Mouse (Mus musculus): ENCODE measurements around the gene Arhgef39. TPM values are rescaled to one million over a fixed set of nuclear protein-coding genes. Genes with fewer than 3 reads are reported as not detected.

The Arhgef39 gene
- polyA plus RNA-seq, 1 experiment from 2014 or later: 42.5 TPM

GRCm38 (mm10) chr4:43530581-43530980, 31.1 kb upstream of the Arhgef39 start:
- Histone ChIP-seq H3K27me3 (replicated peaks; ENCODE audit: control insufficient read depth, insufficient read depth, low read length) (no peaks in the 10 kb centered on the region), H3K9me3 (ENCODE audit: control insufficient read depth, low read length) (no peaks in the 10 kb centered on the region), H3K9ac (ENCODE audit: low read length) (no peak overlapping the region), H3K4me3 (ENCODE audit: low read depth, low read length) (no peak overlapping the region), H3K36me3 (ENCODE audit: control insufficient read depth, insufficient read depth, low read length) (peaks cover 47% of the 10 kb centered on the region), H3K4me2 (ENCODE audit: low read length) (no peak overlapping the region), H3K27ac (ENCODE audit: low read depth) (peak overlapping the region; percentile 27; the same call in 1 of the 2 replicates), H3K4me1 (replicated peaks; ENCODE audit: control insufficient read depth, insufficient read depth, low read length) (no peaks in the 10 kb centered on the region)
- no peak; the same call in 1 of the 2 replicates for ATAC-seq (replicated peaks; ENCODE audit: low FRiP score, low TSS enrichment, low read depth)
- WGBS: 15% methylated on average over 7 of the region's 7 CpGs
- DNase-seq (ENCODE audit: low spot score): peak; percentile 87

GRCm38 (mm10) chr4:43530081-43530501, 30.6 kb upstream of the Arhgef39 start:
- Histone ChIP-seq H3K27ac (ENCODE audit: low read depth) (peak overlapping the region; percentile 27; the same call in 1 of the 2 replicates), H3K9me3 (ENCODE audit: control insufficient read depth, low read length) (no peaks in the 10 kb centered on the region), H3K4me3 (ENCODE audit: low read depth, low read length) (no peak overlapping the region), H3K36me3 (ENCODE audit: control insufficient read depth, insufficient read depth, low read length) (peaks cover 42% of the 10 kb centered on the region), H3K9ac (ENCODE audit: low read length) (no peak overlapping the region), H3K27me3 (replicated peaks; ENCODE audit: control insufficient read depth, insufficient read depth, low read length) (no peaks in the 10 kb centered on the region), H3K4me2 (ENCODE audit: low read length) (no peak overlapping the region), H3K4me1 (replicated peaks; ENCODE audit: control insufficient read depth, insufficient read depth, low read length) (no peaks in the 10 kb centered on the region)
- no peak for DNase-seq (ENCODE audit: low spot score)
- ATAC-seq (replicated peaks; ENCODE audit: low FRiP score, low TSS enrichment, low read depth): no peak
- 55% methylated on average over 8 of the region's 8 CpGs for WGBS

- DNase-seq (ENCODE audit: low spot score) (no peak), ATAC-seq (replicated peaks; ENCODE audit: low FRiP score, low TSS enrichment, low read depth) (no peak)
- Histone ChIP-seq H3K9ac (ENCODE audit: low read length) (no peak overlapping the region), H3K36me3 (ENCODE audit: control insufficient read depth, insufficient read depth, low read length) (peaks cover 27% of the 10 kb centered on the region), H3K4me2 (ENCODE audit: low read length) (no peak overlapping the region), H3K27ac (ENCODE audit: low read depth) (no peak overlapping the region), H3K4me1 (replicated peaks; ENCODE audit: control insufficient read depth, insufficient read depth, low read length) (0 out of 2 replicates have a peak, but pooled peaks cover 7% of the 10 kb centered on the region), H3K27me3 (replicated peaks; ENCODE audit: control insufficient read depth, insufficient read depth, low read length) (no peaks in the 10 kb centered on the region), H3K9me3 (ENCODE audit: control insufficient read depth, low read length) (no peaks in the 10 kb centered on the region), H3K4me3 (ENCODE audit: low read depth, low read length) (no peak overlapping the region)
- 83% methylated on average over 9 of the region's 9 CpGs for WGBS
These were observed 29.0 kb upstream of the Arhgef39 start for GRCm38 (mm10) chr4:43528487-43528886.

- H3K36me3 ChIP-seq (ENCODE audit: control insufficient read depth, insufficient read depth, low read length): peaks cover 21% of the 10 kb centered on the region
- WGBS: 68% methylated on average over 5 of the region's 5 CpGs
- H3K9me3 ChIP-seq (ENCODE audit: control insufficient read depth, low read length): no peaks in the 10 kb centered on the region
- no peaks in the 10 kb centered on the region for H3K27me3 ChIP-seq (replicated peaks; ENCODE audit: control insufficient read depth, insufficient read depth, low read length)
- DNase-seq (ENCODE audit: low spot score): no peak
- 0 out of 2 replicates have a peak, but pooled peaks cover 7% of the 10 kb centered on the region for H3K4me1 ChIP-seq (replicated peaks; ENCODE audit: control insufficient read depth, insufficient read depth, low read length)
- no peak overlapping the region for H3K27ac ChIP-seq (ENCODE audit: low read depth)
- no peak for ATAC-seq (replicated peaks; ENCODE audit: low FRiP score, low TSS enrichment, low read depth)
- H3K4me2 ChIP-seq (ENCODE audit: low read length): no peak overlapping the region
- no peak overlapping the region for H3K9ac ChIP-seq (ENCODE audit: low read length)
- no peak overlapping the region for H3K4me3 ChIP-seq (ENCODE audit: low read depth, low read length)
These were observed 28.4 kb upstream of the Arhgef39 start for GRCm38 (mm10) chr4:43527880-43528279.

GRCm38 (mm10) chr4:43519956-43520355, 20.5 kb upstream of the Arhgef39 start:
- DNase-seq (ENCODE audit: low spot score): peak; percentile 100
- H3K4me3 ChIP-seq (ENCODE audit: low read depth, low read length): peak overlapping the region; percentile 1
- H3K36me3 ChIP-seq (ENCODE audit: control insufficient read depth, insufficient read depth, low read length): peaks cover 33% of the 10 kb centered on the region
- H3K9me3 ChIP-seq (ENCODE audit: control insufficient read depth, low read length): no peaks in the 10 kb centered on the region
- H3K4me2 ChIP-seq (ENCODE audit: low read length): peak overlapping the region; percentile 71
- no peaks in the 10 kb centered on the region for H3K27me3 ChIP-seq (replicated peaks; ENCODE audit: control insufficient read depth, insufficient read depth, low read length)
- H3K4me1 ChIP-seq (replicated peaks; ENCODE audit: control insufficient read depth, insufficient read depth, low read length): peaks cover 23% of the 10 kb centered on the region
- no peak overlapping the region for H3K9ac ChIP-seq (ENCODE audit: low read length)
- ATAC-seq (replicated peaks; ENCODE audit: low FRiP score, low TSS enrichment, low read depth): peak; percentile 29; the same call in 1 of the 2 replicates
- 12% methylated on average over 6 of the region's 6 CpGs for WGBS
- no peak overlapping the region for H3K27ac ChIP-seq (ENCODE audit: low read depth)

- ATAC-seq (replicated peaks; ENCODE audit: low FRiP score, low TSS enrichment, low read depth) (no peak), DNase-seq (ENCODE audit: low spot score) (no peak)
- Histone ChIP-seq H3K9me3 (ENCODE audit: control insufficient read depth, low read length) (no peaks in the 10 kb centered on the region), H3K36me3 (ENCODE audit: control insufficient read depth, insufficient read depth, low read length) (peaks cover 33% of the 10 kb centered on the region), H3K4me3 (ENCODE audit: low read depth, low read length) (peak overlapping the region; percentile 1; the same call in 1 of the 2 replicates), H3K4me1 (replicated peaks; ENCODE audit: control insufficient read depth, insufficient read depth, low read length) (peaks cover 23% of the 10 kb centered on the region), H3K4me2 (ENCODE audit: low read length) (peak overlapping the region; percentile 71), H3K9ac (ENCODE audit: low read length) (no peak overlapping the region), H3K27ac (ENCODE audit: low read depth) (no peak overlapping the region), H3K27me3 (replicated peaks; ENCODE audit: control insufficient read depth, insufficient read depth, low read length) (no peaks in the 10 kb centered on the region)
- WGBS: 31% methylated on average over 10 of the region's 10 CpGs
These were observed 20.1 kb upstream of the Arhgef39 start for GRCm38 (mm10) chr4:43519551-43519950.

- peaks cover 33% of the 10 kb centered on the region for H3K36me3 ChIP-seq (ENCODE audit: control insufficient read depth, insufficient read depth, low read length)
- WGBS: 68% methylated on average over 11 of the region's 11 CpGs
- no peak overlapping the region for H3K9ac ChIP-seq (ENCODE audit: low read length)
- H3K4me2 ChIP-seq (ENCODE audit: low read length): no peak overlapping the region
- H3K4me1 ChIP-seq (replicated peaks; ENCODE audit: control insufficient read depth, insufficient read depth, low read length): peaks cover 8% of the 10 kb centered on the region
- H3K27me3 ChIP-seq (replicated peaks; ENCODE audit: control insufficient read depth, insufficient read depth, low read length): no peaks in the 10 kb centered on the region
- no peak overlapping the region for H3K27ac ChIP-seq (ENCODE audit: low read depth)
- no peak overlapping the region for H3K4me3 ChIP-seq (ENCODE audit: low read depth, low read length)
- no peaks in the 10 kb centered on the region for H3K9me3 ChIP-seq (ENCODE audit: control insufficient read depth, low read length)
- ATAC-seq (replicated peaks; ENCODE audit: low FRiP score, low TSS enrichment, low read depth) (no peak), DNase-seq (ENCODE audit: low spot score) (no peak)
These were observed 16.5 kb upstream of the Arhgef39 start for GRCm38 (mm10) chr4:43515764-43516708.

GRCm38 (mm10) chr4:43513791-43514190, 14.3 kb upstream of the Arhgef39 start:
- no peak overlapping the region for H3K27ac ChIP-seq (ENCODE audit: low read depth)
- no peak overlapping the region for H3K4me3 ChIP-seq (ENCODE audit: low read depth, low read length)
- WGBS: 67% methylated on average over 4 of the region's 4 CpGs
- peaks cover 28% of the 10 kb centered on the region for H3K36me3 ChIP-seq (ENCODE audit: control insufficient read depth, insufficient read depth, low read length)
- no peak overlapping the region for H3K4me2 ChIP-seq (ENCODE audit: low read length)
- H3K4me1 ChIP-seq (replicated peaks; ENCODE audit: control insufficient read depth, insufficient read depth, low read length): peaks cover 5% of the 10 kb centered on the region; the same call in 1 of the 2 replicates
- ATAC-seq (replicated peaks; ENCODE audit: low FRiP score, low TSS enrichment, low read depth) (no peak), DNase-seq (ENCODE audit: low spot score) (no peak)
- no peak overlapping the region for H3K9ac ChIP-seq (ENCODE audit: low read length)
- H3K27me3 ChIP-seq (replicated peaks; ENCODE audit: control insufficient read depth, insufficient read depth, low read length): no peaks in the 10 kb centered on the region
- H3K9me3 ChIP-seq (ENCODE audit: control insufficient read depth, low read length): no peaks in the 10 kb centered on the region
